Mouse (Mus musculus) limb, embryonic 10.5 days (tissue): ENCODE results near the gene Sirpa. TPM values are rescaled to one million over a fixed set of nuclear protein-coding genes. Genes with fewer than 3 reads are reported as not detected.

ENCODE experiments used
- DNase-seq: peaks from one replicate; pipeline ENCODE4 v3.0.0-alpha.2; 2017; ENCODE audit warnings: low spot score
- H3K27ac ChIP-seq: fragments of 300-500 bp; sonication (generic); 2 replicates; pipeline ENCODE4 v1.5.1; 2016; ENCODE audit warnings: mild to moderate bottlenecking
- H3K27me3 ChIP-seq: fragments of 300-500 bp; sonication (generic); 2 replicates; pipeline ENCODE4 v1.6.1; 2016; ENCODE audit warnings: low read depth, mild to moderate bottlenecking; ENCODE audit not compliant: poor library complexity, severe bottlenecking
- H3K36me3 ChIP-seq: fragments of 300-500 bp; sonication (generic); 2 replicates; pipeline ENCODE4 v1.6.1; 2016; ENCODE audit warnings: mild to moderate bottlenecking, moderate library complexity
- H3K4me1 ChIP-seq: fragments of 300-500 bp; sonication (generic); 2 replicates; pipeline ENCODE4 v1.6.1; 2016
- H3K4me3 ChIP-seq: fragments of 300-500 bp; sonication (generic); 2 replicates; pipeline ENCODE4 v1.5.1; 2016; ENCODE audit warnings: mild to moderate bottlenecking, moderate library complexity
- H3K9me3 ChIP-seq: fragments of 300-500 bp; sonication (generic); replicated peaks from 2 replicates; pipeline ENCODE4 v1.6.1; 2016; ENCODE audit warnings: mild to moderate bottlenecking
- WGBS: fragments of 180-500 bp; shearing (Covaris S2); methylation state at CpG from one replicate; pipeline ENCODE4 v1.1.7; 2016; 5-methylcytosine and 5-hydroxymethylcytosine counted together
- polyA plus RNA-seq: library from polyadenylated mRNA; unstranded; fragments of >200 nt; fragmentation: Nextera tagmentation; extraction: Ambion mirVana; gene quantifications from 2 replicates; pipeline ENCODE4 v1.2.1, GENCODE M21; 2016

Sirpa gene
- polyA plus RNA-seq, 1 experiment from 2014 or later = 11.5 TPM

DNA sequence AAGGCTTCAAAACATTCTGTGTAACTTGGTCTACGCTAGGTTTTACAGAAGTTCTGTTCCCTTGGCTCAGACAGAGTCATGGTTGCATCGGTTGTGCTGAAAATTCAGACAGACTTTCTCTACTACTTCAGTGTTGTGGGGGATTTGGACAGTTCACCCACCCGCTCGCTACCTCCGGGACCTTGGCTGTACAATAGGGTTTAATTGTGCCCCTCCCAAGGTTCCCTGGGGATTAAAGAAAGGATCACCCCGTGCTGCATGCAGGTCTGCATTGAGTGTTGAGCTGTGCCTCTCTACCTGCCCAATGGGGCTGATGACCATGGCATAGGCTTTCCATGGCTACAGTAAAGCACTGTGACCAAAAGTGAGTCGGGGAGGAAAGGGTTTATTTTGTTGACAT is 39.7 kb downstream of the Sirpa start:
- H3K36me3 ChIP-seq = 0 out of 2 replicates have a peak, but pooled peaks cover 6% of the 10 kb centered on the region
- no peaks in the 10 kb centered on the region for H3K27me3 ChIP-seq
- no peak overlapping the region for H3K27ac ChIP-seq
- 94% methylated on average over 7 of the region's 7 CpGs for WGBS
- no peaks in the 10 kb centered on the region for H3K9me3 ChIP-seq
- no peak overlapping the region for H3K4me3 ChIP-seq
- DNase-seq = no peak
- no peaks in the 10 kb centered on the region for H3K4me1 ChIP-seq

DNA sequence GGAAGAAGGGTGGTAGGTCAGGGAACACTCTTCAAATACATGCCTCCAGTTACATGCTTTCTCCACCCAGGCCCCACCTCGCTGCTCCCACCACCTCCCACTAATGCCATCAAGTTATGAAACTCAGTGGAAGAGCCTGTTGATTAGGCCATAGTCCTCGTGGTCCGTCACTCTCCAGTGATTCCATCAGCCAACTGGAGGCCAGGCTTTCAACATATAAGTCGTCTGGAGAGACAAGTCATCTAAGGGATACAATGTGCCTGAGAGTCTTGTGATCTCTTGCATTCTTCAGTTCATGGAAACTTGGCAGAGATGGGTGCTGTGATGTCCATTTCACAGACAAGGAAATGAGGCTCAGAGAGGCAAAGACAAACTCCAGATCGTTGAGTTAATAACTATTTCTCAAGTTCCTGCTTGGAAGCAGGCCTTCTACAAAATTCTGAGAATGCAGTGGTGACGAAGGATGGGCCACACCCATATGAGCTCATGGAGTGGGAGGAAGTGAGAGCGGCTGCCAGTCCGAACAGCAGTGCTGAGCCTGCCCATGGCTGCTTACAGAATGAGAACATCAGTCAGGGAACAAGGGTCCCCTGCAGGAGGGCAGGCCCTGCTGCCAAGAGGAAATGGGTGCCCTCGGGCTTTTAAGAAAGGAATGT is 40.6 kb downstream of the Sirpa start:
- Histone ChIP-seq H3K27me3 (no peaks in the 10 kb centered on the region), H3K4me1 (no peaks in the 10 kb centered on the region), H3K36me3 (0 out of 2 replicates have a peak, but pooled peaks cover 6% of the 10 kb centered on the region), H3K4me3 (no peak overlapping the region), H3K9me3 (no peaks in the 10 kb centered on the region), H3K27ac (no peak overlapping the region)
- 84% methylated on average over 9 of the region's 9 CpGs for WGBS
- no peak for DNase-seq

DNA sequence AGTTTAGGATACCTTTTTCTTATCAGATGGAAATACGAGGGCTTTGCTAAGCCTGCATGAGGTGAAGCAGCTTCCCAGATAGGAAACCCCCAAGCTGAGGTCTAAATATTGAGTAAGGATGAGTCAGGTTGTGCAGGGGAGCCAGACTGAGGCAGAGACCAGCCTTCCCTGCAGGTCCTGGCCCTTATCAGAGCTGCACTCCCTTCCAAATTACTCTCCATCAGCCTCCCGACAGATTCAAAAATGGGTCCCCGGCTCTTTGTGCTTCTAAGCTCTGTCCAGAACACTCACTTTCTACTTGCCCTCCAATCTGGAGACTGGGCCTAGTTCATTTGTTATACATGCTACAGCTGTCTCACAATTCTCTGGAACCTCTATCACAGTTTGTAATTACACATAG is 41.3 kb downstream of the Sirpa start:
- WGBS = 87% methylated on average over 3 of the region's 3 CpGs

GRCm38 (mm10) chr2:129652616-129653015 is 60.0 kb downstream of the Sirpa start:
- WGBS = 65% methylated on average over 4 of the region's 4 CpGs

More for the DNA sequence above, 41.3 kb downstream of the Sirpa start:
- H3K4me1 ChIP-seq = no peaks in the 10 kb centered on the region
- H3K9me3 ChIP-seq = no peaks in the 10 kb centered on the region
- no peak overlapping the region for H3K4me3 ChIP-seq
- no peak for DNase-seq
- 0 out of 2 replicates have a peak, but pooled peaks cover 6% of the 10 kb centered on the region for H3K36me3 ChIP-seq
- H3K27me3 ChIP-seq = no peaks in the 10 kb centered on the region
- H3K27ac ChIP-seq = no peak overlapping the region

GRCm38 (mm10) chr2:129653632-129654031 is 61.0 kb downstream of the Sirpa start:
- no peaks in the 10 kb centered on the region for H3K27me3 ChIP-seq
- H3K27ac ChIP-seq = no peak overlapping the region
- no peaks in the 10 kb centered on the region for H3K9me3 ChIP-seq
- H3K4me1 ChIP-seq = no peaks in the 10 kb centered on the region; the same call in 1 of the 2 replicates
- WGBS = 91% methylated on average over 2 of the region's 2 CpGs
- no peak overlapping the region for H3K4me3 ChIP-seq
- no peak for DNase-seq
- no peaks in the 10 kb centered on the region for H3K36me3 ChIP-seq

More at GRCm38 (mm10) chr2:129652616-129653015, 60.0 kb downstream of the Sirpa start:
- no peaks in the 10 kb centered on the region for H3K36me3 ChIP-seq
- H3K27me3 ChIP-seq = no peaks in the 10 kb centered on the region
- no peak overlapping the region for H3K4me3 ChIP-seq
- H3K27ac ChIP-seq = no peak overlapping the region
- DNase-seq = no peak
- no peaks in the 10 kb centered on the region for H3K9me3 ChIP-seq
- H3K4me1 ChIP-seq = no peaks in the 10 kb centered on the region; the same call in 1 of the 2 replicates

DNA sequence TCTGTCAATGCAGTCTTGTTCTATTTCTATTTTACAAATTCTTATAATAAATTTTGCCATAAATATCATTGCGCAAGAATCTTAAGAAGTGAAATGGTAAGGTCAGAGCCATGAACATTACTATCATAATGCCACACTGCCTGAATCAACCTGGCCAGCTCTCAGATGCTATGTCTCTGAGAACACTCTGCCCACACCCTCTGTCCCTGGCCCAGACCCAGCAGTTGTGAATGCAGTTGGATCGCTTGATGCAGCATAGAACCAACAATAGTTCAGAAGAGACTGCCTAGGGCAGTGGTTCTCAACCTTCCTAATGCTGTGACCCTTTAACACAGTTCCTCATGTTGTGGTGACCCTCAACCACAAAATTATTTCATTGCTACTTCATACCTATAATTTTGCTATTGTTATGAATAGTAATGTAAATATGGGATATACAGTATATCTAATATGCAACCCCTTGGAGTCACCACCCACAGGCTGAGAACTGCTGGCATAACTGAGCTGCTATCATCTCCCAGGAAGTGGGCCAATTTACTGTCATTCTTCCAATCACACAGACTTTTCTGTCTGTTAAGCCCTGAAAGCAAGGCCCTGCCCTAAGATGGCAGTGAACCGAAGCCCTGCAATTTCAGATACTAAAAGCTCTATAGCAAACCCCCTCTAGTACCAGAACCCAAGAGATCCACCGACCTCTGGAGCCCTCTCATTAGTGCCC is 61.8 kb downstream of the Sirpa start:
- H3K4me1 ChIP-seq = no peaks in the 10 kb centered on the region; the same call in 1 of the 2 replicates
- H3K27me3 ChIP-seq = no peaks in the 10 kb centered on the region
- no peak for DNase-seq
- H3K36me3 ChIP-seq = no peaks in the 10 kb centered on the region
- H3K4me3 ChIP-seq = no peak overlapping the region
- WGBS = 91% methylated on average over 4 of the region's 4 CpGs
- H3K9me3 ChIP-seq = no peaks in the 10 kb centered on the region
- H3K27ac ChIP-seq = no peak overlapping the region

DNA sequence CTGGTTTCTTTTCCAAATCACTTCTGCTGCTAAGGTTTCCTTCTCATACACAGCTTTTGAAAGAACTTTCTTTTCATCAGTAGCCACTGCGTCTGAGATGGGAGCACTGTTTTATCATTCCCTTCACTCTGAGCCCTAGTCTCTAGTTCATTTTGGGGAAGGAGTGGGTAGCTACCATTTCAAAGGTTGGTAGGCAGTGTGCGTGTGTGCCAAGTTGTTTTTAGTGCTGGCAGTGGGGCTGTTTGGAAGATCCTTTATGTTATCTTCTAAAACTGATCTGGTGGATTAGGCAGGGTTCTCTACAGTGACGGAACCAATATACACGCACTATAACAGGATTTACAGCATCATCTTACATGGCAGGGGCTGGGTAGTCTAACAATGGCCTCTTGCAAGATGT is 62.4 kb downstream of the Sirpa start:
- 89% methylated on average over 4 of the region's 4 CpGs for WGBS
- Histone ChIP-seq H3K27me3 (no peaks in the 10 kb centered on the region), H3K9me3 (no peaks in the 10 kb centered on the region), H3K4me3 (no peak overlapping the region), H3K4me1 (no peaks in the 10 kb centered on the region; the same call in 1 of the 2 replicates), H3K27ac (no peak overlapping the region), H3K36me3 (no peaks in the 10 kb centered on the region)
- DNase-seq = no peak

DNA sequence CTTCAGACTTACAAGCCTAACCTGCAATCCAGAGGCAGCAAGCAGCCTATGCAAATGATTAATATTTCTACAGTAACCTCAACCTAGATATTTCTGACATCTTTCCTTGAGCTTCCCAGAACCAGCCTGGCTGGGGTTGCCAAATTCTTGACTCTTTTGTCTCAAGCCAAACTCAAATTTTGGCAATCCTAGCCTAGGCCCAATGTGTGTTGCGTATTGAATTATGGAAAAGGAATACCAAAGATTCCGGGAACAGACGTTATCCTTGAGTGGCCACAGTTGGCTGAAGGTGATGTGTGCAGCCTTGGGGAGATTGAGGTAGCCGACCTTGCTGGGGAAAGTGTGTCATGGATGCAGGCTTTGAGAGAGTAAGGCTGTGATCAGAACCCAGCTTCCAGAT is 66.2 kb downstream of the Sirpa start:
- Histone ChIP-seq H3K4me1 (no peaks in the 10 kb centered on the region), H3K27ac (no peak overlapping the region), H3K9me3 (no peaks in the 10 kb centered on the region), H3K27me3 (no peaks in the 10 kb centered on the region), H3K4me3 (no peak overlapping the region), H3K36me3 (no peaks in the 10 kb centered on the region)
- DNase-seq = no peak
- 92% methylated on average over 4 of the region's 4 CpGs for WGBS

DNA sequence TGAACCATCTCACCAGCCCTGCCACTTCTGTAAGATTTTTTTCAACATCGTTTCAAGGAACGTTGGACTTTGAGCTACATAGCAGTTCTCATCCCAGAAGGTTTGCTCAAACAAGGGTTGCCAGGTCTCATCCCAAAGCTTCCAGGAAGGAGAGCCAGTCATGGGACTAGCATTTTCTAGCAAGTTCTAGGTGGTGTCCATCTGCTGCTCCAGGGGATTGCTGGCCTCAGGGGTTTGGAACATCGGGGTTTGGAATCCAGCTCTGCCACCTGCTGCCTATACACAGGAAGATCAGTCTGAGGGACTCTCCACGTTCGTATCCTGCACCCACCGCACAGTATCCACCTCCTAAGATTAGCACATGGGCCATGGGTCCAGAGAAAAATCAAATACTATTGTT is 67.4 kb downstream of the Sirpa start:
- WGBS = 67% methylated on average over 6 of the region's 6 CpGs
- DNase-seq = no peak

GRCm38 (mm10) chr2:129662484-129662883 is 69.8 kb downstream of the Sirpa start:
- WGBS = 87% methylated on average over 4 of the region's 4 CpGs
- Histone ChIP-seq H3K9me3 (no peaks in the 10 kb centered on the region), H3K36me3 (no peaks in the 10 kb centered on the region), H3K4me3 (no peak overlapping the region), H3K27me3 (no peaks in the 10 kb centered on the region), H3K4me1 (no peaks in the 10 kb centered on the region), H3K27ac (no peak overlapping the region)
- DNase-seq = no peak

More for the DNA sequence above, 67.4 kb downstream of the Sirpa start:
- Histone ChIP-seq H3K9me3 (no peaks in the 10 kb centered on the region), H3K27me3 (no peaks in the 10 kb centered on the region), H3K27ac (no peak overlapping the region), H3K4me3 (no peak overlapping the region), H3K36me3 (no peaks in the 10 kb centered on the region), H3K4me1 (no peaks in the 10 kb centered on the region)

DNA sequence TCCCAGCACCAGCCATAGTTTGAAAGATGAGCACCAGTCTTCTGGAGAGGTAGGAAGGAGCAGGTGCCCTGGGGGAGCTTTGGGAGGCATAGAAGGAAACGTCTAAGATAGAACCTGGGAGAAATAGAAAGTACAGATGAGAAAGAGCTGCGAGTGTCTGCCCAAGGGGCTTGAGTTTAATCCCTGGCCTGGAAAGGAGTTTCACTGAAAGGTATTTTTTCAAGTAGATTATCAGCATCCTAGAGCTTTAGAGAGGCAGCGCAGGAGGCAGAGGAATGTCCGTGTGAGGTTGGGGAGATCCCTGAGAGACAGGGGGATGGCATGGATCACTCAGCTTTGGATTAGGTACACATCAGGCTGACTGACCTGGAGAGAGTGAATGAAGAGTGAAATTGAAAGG is 79.3 kb downstream of the Sirpa start:
- no peak overlapping the region for H3K27ac ChIP-seq
- H3K27me3 ChIP-seq = no peaks in the 10 kb centered on the region
- no peaks in the 10 kb centered on the region for H3K4me1 ChIP-seq
- DNase-seq = no peak
- no peaks in the 10 kb centered on the region for H3K36me3 ChIP-seq
- H3K4me3 ChIP-seq = no peak overlapping the region
- no peaks in the 10 kb centered on the region for H3K9me3 ChIP-seq
- 79% methylated on average over 4 of the region's 4 CpGs for WGBS

- Histone ChIP-seq H3K9me3 (no peaks in the 10 kb centered on the region), H3K36me3 (no peaks in the 10 kb centered on the region), H3K27ac (no peak overlapping the region), H3K4me1 (peaks cover 13% of the 10 kb centered on the region), H3K27me3 (no peaks in the 10 kb centered on the region), H3K4me3 (no peak overlapping the region)
- DNase-seq = peak; percentile 89
- 35% methylated on average over 13 of the region's 13 CpGs for WGBS
Measured at GRCm38 (mm10) chr2:129674935-129675634, 82.5 kb downstream of the Sirpa start.

DNA sequence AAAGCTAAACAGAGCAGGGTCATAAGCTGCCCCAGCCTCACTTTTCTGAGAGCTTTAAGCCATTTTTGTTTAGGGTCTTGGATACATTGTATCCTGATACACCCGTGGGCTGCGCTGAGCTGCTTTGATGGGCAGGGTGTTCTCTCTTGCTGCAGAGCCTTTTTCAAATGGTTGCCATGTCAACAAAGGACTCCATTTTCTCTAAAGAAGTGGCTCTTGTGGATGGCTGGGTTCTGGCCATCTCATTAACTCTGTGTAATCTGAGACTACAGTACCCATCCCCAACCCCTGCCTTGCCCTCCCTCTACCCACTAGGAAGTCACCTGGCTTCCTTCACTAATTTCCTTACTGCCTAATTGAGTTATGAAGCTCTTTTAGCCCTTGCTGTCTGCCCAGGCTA is 85.0 kb downstream of the Sirpa start:
- 71% methylated on average over 2 of the region's 2 CpGs for WGBS
- H3K4me3 ChIP-seq = no peak overlapping the region
- no peaks in the 10 kb centered on the region for H3K36me3 ChIP-seq
- no peak overlapping the region for H3K27ac ChIP-seq
- no peaks in the 10 kb centered on the region for H3K9me3 ChIP-seq
- DNase-seq = no peak
- H3K4me1 ChIP-seq = peaks cover 13% of the 10 kb centered on the region
- H3K27me3 ChIP-seq = no peaks in the 10 kb centered on the region
